Mouse (Mus musculus) erythroblast, embryonic 14.5 days (primary cell): ENCODE measurements around the gene Samd10. TPM values are rescaled to one million over a fixed set of nuclear protein-coding genes. Genes with fewer than 3 reads are reported as not detected.

ENCODE experiments used
- H3K27me3 ChIP-seq: 2 replicates; pipeline ENCODE4 v1.6.1; 2012; ENCODE audit warnings: inconsistent platforms; ENCODE audit not compliant: control insufficient read depth
- H3K36me3 ChIP-seq: 2 replicates; pipeline ENCODE4 v1.6.1; 2012; ENCODE audit warnings: mild to moderate bottlenecking, inconsistent platforms; ENCODE audit not compliant: control insufficient read depth
- H3K4me1 ChIP-seq: 2 replicates; pipeline ENCODE4 v1.6.1; 2012; ENCODE audit warnings: inconsistent platforms; ENCODE audit not compliant: control insufficient read depth
- H3K4me3 ChIP-seq: replicated peaks from 2 replicates; pipeline ENCODE3; 2012; ENCODE audit warnings: moderate library complexity, mild to moderate bottlenecking, inconsistent platforms
- H3K9me3 ChIP-seq: 2 replicates; pipeline ENCODE4 v1.6.1; 2012; ENCODE audit warnings: low read length, inconsistent platforms, mixed read lengths; ENCODE audit not compliant: control insufficient read depth
- GATA1 ChIP-seq: IDR thresholded peaks from 2 replicates; pipeline ENCODE4 v1.6.1; 2012; ENCODE audit warnings: low read length, inconsistent platforms, mixed read lengths
- TAL1 ChIP-seq: IDR thresholded peaks from 3 replicates; pipeline ENCODE4 v1.6.1; 2012; ENCODE audit warnings: low read length, inconsistent platforms, mixed read lengths
- polyA plus RNA-seq: library from polyadenylated mRNA; stranded (reverse); fragments of >175 nt; gene quantifications from 2 replicates; pipeline ENCODE4 v1.2.3, GENCODE M21; 2012

Samd10 gene
- polyA plus RNA-seq, 1 experiment = not detected

- Histone ChIP-seq H3K27me3 (no peaks in the 10 kb centered on the region), H3K9me3 (no peaks in the 10 kb centered on the region), H3K4me1 (peaks cover 88% of the 10 kb centered on the region), H3K36me3 (peaks cover 58% of the 10 kb centered on the region), H3K4me3 (no peak overlapping the region)
- TF ChIP-seq TAL1 (no peak), GATA1 (no peak)
Measured at GRCm38 (mm10) chr2:181571941-181572670, 26.9 kb downstream of the Samd10 start.

- Histone ChIP-seq H3K27me3 (no peaks in the 10 kb centered on the region), H3K4me1 (peaks cover 78% of the 10 kb centered on the region), H3K36me3 (peaks cover 58% of the 10 kb centered on the region), H3K4me3 (no peak overlapping the region), H3K9me3 (no peaks in the 10 kb centered on the region)
- TF ChIP-seq GATA1 (no peak), TAL1 (no peak)
Measured at GRCm38 (mm10) chr2:181570921-181571595, 28.0 kb downstream of the Samd10 start.

GRCm38 (mm10) chr2:181570375-181570774 is 28.6 kb downstream of the Samd10 start:
- no peaks in the 10 kb centered on the region for H3K27me3 ChIP-seq
- peaks cover 56% of the 10 kb centered on the region for H3K36me3 ChIP-seq
- no peaks in the 10 kb centered on the region for H3K9me3 ChIP-seq
- no peak for TF ChIP-seq GATA1
- no peak for TF ChIP-seq TAL1
- peaks cover 72% of the 10 kb centered on the region for H3K4me1 ChIP-seq
- no peak overlapping the region for H3K4me3 ChIP-seq

- Histone ChIP-seq H3K4me1 (peaks cover 67% of the 10 kb centered on the region), H3K27me3 (no peaks in the 10 kb centered on the region), H3K4me3 (no peak overlapping the region), H3K36me3 (peaks cover 51% of the 10 kb centered on the region), H3K9me3 (no peaks in the 10 kb centered on the region)
- no peak for TF ChIP-seq GATA1
- no peak for TF ChIP-seq TAL1
Measured at GRCm38 (mm10) chr2:181569856-181570255, 29.2 kb downstream of the Samd10 start.

- no peaks in the 10 kb centered on the region for H3K9me3 ChIP-seq
- peaks cover 53% of the 10 kb centered on the region for H3K4me1 ChIP-seq
- TF ChIP-seq TAL1 (no peak), GATA1 (no peak)
- H3K4me3 ChIP-seq = peak overlapping the region; percentile 16
- H3K36me3 ChIP-seq = peaks cover 37% of the 10 kb centered on the region
- H3K27me3 ChIP-seq = no peaks in the 10 kb centered on the region
Measured at GRCm38 (mm10) chr2:181568272-181569008, 30.6 kb downstream of the Samd10 start.

- TF ChIP-seq TAL1 = no peak
- no peaks in the 10 kb centered on the region for H3K27me3 ChIP-seq
- H3K4me3 ChIP-seq = no peak overlapping the region
- peaks cover 26% of the 10 kb centered on the region for H3K36me3 ChIP-seq
- H3K4me1 ChIP-seq = peaks cover 44% of the 10 kb centered on the region
- H3K9me3 ChIP-seq = no peaks in the 10 kb centered on the region
Measured at GRCm38 (mm10) chr2:181567338-181567737, 31.7 kb downstream of the Samd10 start.

GRCm38 (mm10) chr2:181553772-181554171 is 45.2 kb downstream of the Samd10 start:
- Histone ChIP-seq H3K36me3 (peaks cover 57% of the 10 kb centered on the region), H3K4me1 (peaks cover 17% of the 10 kb centered on the region), H3K27me3 (no peaks in the 10 kb centered on the region), H3K4me3 (no peak overlapping the region), H3K9me3 (no peaks in the 10 kb centered on the region)
- TF ChIP-seq GATA1 (no peak), TAL1 (no peak)

- Histone ChIP-seq H3K9me3 (no peaks in the 10 kb centered on the region), H3K4me1 (peaks cover 42% of the 10 kb centered on the region), H3K36me3 (peaks cover 87% of the 10 kb centered on the region), H3K4me3 (no peak overlapping the region), H3K27me3 (no peaks in the 10 kb centered on the region)
- TF ChIP-seq GATA1 = no peak
- no peak for TF ChIP-seq TAL1
Measured at GRCm38 (mm10) chr2:181550233-181550632, 48.8 kb downstream of the Samd10 start.

- Histone ChIP-seq H3K27me3 (no peaks in the 10 kb centered on the region), H3K36me3 (peaks cover 85% of the 10 kb centered on the region), H3K4me1 (peaks cover 49% of the 10 kb centered on the region), H3K9me3 (no peaks in the 10 kb centered on the region), H3K4me3 (no peak overlapping the region)
- TF ChIP-seq TAL1 (no peak), GATA1 (no peak)
Measured at GRCm38 (mm10) chr2:181548682-181549081, 50.3 kb downstream of the Samd10 start.
